Mouse (Mus musculus): ENCODE results near the gene Eftud2.

GRCm38 (mm10) chr11:102890096-102890495 is 9.3 kb upstream of the Eftud2 start:
- TF ChIP-seq CTCF (IDR thresholded peaks at IDR 0.05; ENCODE audit: insufficient read depth, low read length) = no peak
- TF ChIP-seq POLR2A (IDR thresholded peaks at IDR 0.05; ENCODE audit: borderline replicate concordance, extremely low read depth, low read depth, low read length) = no peak

All from lung, adult 2 months (tissue).